Mouse (Mus musculus) neural tube, embryonic 14.5 days (tissue): ENCODE measurements around the gene Ttl. TPM values are rescaled to one million over a fixed set of nuclear protein-coding genes. Genes with fewer than 3 reads are reported as not detected.

ENCODE experiments used
- ATAC-seq: fragments of 200-750 bp; cut with Nextera tagmentation; 2 replicates; pipeline ENCODE4 v1.8.0; 2017; ENCODE audit warnings: low read depth, mild to moderate bottlenecking, moderate TSS enrichment, moderate library complexity
- H3K27ac ChIP-seq: fragments of 300-500 bp; sonication (generic); 2 replicates; pipeline ENCODE4 v1.5.1; 2014; ENCODE audit warnings: low read depth, mild to moderate bottlenecking, control low read depth, low read length, moderate library complexity, mixed read lengths
- H3K27me3 ChIP-seq: fragments of 300-500 bp; sonication (generic); 2 replicates; pipeline ENCODE4 v1.6.1; 2014; ENCODE audit warnings: low read length; ENCODE audit not compliant: control insufficient read depth, insufficient read depth
- H3K36me3 ChIP-seq: fragments of 300-500 bp; sonication (generic); 2 replicates; pipeline ENCODE4 v1.6.1; 2014; ENCODE audit warnings: low read length, mixed read lengths; ENCODE audit not compliant: control insufficient read depth, insufficient read depth
- H3K4me1 ChIP-seq: fragments of 300-500 bp; sonication (generic); 2 replicates; pipeline ENCODE4 v1.6.1; 2014; ENCODE audit warnings: low read length; ENCODE audit not compliant: control insufficient read depth, insufficient read depth
- H3K4me2 ChIP-seq: fragments of 300-500 bp; sonication (generic); 2 replicates; pipeline ENCODE4 v1.6.1; 2014; ENCODE audit warnings: mild to moderate bottlenecking, low read depth, low read length, control low read depth
- H3K4me3 ChIP-seq: fragments of 300-500 bp; sonication (generic); 2 replicates; pipeline ENCODE4 v1.5.1; 2014; ENCODE audit warnings: low read depth, low read length, control low read depth, mixed read lengths
- H3K9ac ChIP-seq: fragments of 300-500 bp; sonication (generic); replicated peaks from 2 replicates; pipeline ENCODE4 v1.6.1; 2014; ENCODE audit warnings: low read depth, mild to moderate bottlenecking, control low read depth, low read length, mixed read lengths
- H3K9me3 ChIP-seq: fragments of 300-500 bp; sonication (generic); 2 replicates; pipeline ENCODE4 v1.6.1; 2016; ENCODE audit warnings: low read length; ENCODE audit not compliant: control insufficient read depth
- WGBS: fragments of 180-500 bp; shearing (Covaris S2); extraction: QIAGEN DNeasy Blood & Tissue Kit; methylation state at CpG from one replicate; pipeline ENCODE4 v1.1.7; 2014; 5-methylcytosine and 5-hydroxymethylcytosine counted together
- polyA plus RNA-seq: library from polyadenylated mRNA; unstranded; fragments of >200 nt; fragmentation: Nextera tagmentation; extraction: Ambion mirVana; gene quantifications from 2 replicates; pipeline ENCODE4 v1.2.1, GENCODE M21; 2014

The Ttl gene
- 43.5 and 53.1 TPM in 2 replicates for polyA plus RNA-seq

- WGBS = under 1% methylated on average over 60 of the region's 62 CpGs
- no peaks in the 10 kb centered on the region for H3K9me3 ChIP-seq
- ATAC-seq = peak; percentile 96
Measured at GRCm38 (mm10) chr2:129065437-129066282, at the start of gene Ttl. Gene Ttl, plus strand, starts transcription at chr2:129065942.

GRCm38 (mm10) chr2:129020106-129020505 lies 45.6 kb upstream of the Ttl start:
- H3K9me3 ChIP-seq = no peaks in the 10 kb centered on the region
- 93% methylated on average over 2 of the region's 2 CpGs for WGBS
- no peak overlapping the region for H3K4me3 ChIP-seq
- no peak overlapping the region for H3K9ac ChIP-seq
- peaks cover 2% of the 10 kb centered on the region; the same call in 1 of the 2 replicates for H3K36me3 ChIP-seq
- no peak overlapping the region for H3K27ac ChIP-seq
- no peak for ATAC-seq
- no peak overlapping the region for H3K4me2 ChIP-seq
- no peaks in the 10 kb centered on the region for H3K27me3 ChIP-seq
- no peaks in the 10 kb centered on the region for H3K4me1 ChIP-seq

More at GRCm38 (mm10) chr2:129065437-129066282, at the start of gene Ttl:
- H3K36me3 ChIP-seq = peaks cover 6% of the 10 kb centered on the region; the same call in 1 of the 2 replicates
- peak within 1 kb of the TSS; percentile 86 for H3K4me2 ChIP-seq
- H3K27ac ChIP-seq = peak within 1 kb of the TSS; percentile 78
- H3K4me1 ChIP-seq = peaks cover 22% of the 10 kb centered on the region
- H3K9ac ChIP-seq = peak within 1 kb of the TSS; percentile 87
- H3K4me3 ChIP-seq = peak within 1 kb of the TSS; percentile 95
- no peaks in the 10 kb centered on the region for H3K27me3 ChIP-seq

GRCm38 (mm10) chr2:129024820-129025219 lies 40.9 kb upstream of the Ttl start:
- no peaks in the 10 kb centered on the region for H3K4me1 ChIP-seq
- H3K4me3 ChIP-seq = no peak overlapping the region
- no peak for ATAC-seq
- no peaks in the 10 kb centered on the region for H3K36me3 ChIP-seq
- H3K27me3 ChIP-seq = no peaks in the 10 kb centered on the region
- WGBS = 83% methylated on average over 9 of the region's 9 CpGs
- no peak overlapping the region for H3K4me2 ChIP-seq
- H3K9me3 ChIP-seq = no peaks in the 10 kb centered on the region
- no peak overlapping the region for H3K9ac ChIP-seq
- H3K27ac ChIP-seq = no peak overlapping the region

GRCm38 (mm10) chr2:129035381-129035780 lies 30.4 kb upstream of the Ttl start:
- Histone ChIP-seq H3K9me3 (no peaks in the 10 kb centered on the region), H3K4me1 (0 out of 2 replicates have a peak, but pooled peaks cover 4% of the 10 kb centered on the region), H3K4me3 (no peak overlapping the region), H3K4me2 (no peak overlapping the region), H3K9ac (no peak overlapping the region), H3K36me3 (no peaks in the 10 kb centered on the region), H3K27ac (no peak overlapping the region), H3K27me3 (peaks cover 4% of the 10 kb centered on the region)
- WGBS = 88% methylated on average over 5 of the region's 5 CpGs
- ATAC-seq = no peak

- Histone ChIP-seq H3K4me2 (peak overlapping the region; percentile 89), H3K27me3 (peaks cover 4% of the 10 kb centered on the region), H3K27ac (no peak overlapping the region), H3K4me3 (peak overlapping the region; percentile 42), H3K9ac (peak overlapping the region; percentile 61), H3K9me3 (no peaks in the 10 kb centered on the region), H3K36me3 (no peaks in the 10 kb centered on the region), H3K4me1 (0 out of 2 replicates have a peak, but pooled peaks cover 4% of the 10 kb centered on the region)
- 37% methylated on average over 15 of the region's 15 CpGs for whole genome bisulfite sequencing
- peak; percentile 7; the same call in 1 of the 2 replicates for ATAC-seq
Measured at GRCm38 (mm10) chr2:129038426-129038936, 27.3 kb upstream of the Ttl start.

- H3K27me3 ChIP-seq = peaks cover 4% of the 10 kb centered on the region
- ATAC-seq = peak; percentile 86
- peak overlapping the region; percentile 61 for H3K9ac ChIP-seq
- no peaks in the 10 kb centered on the region for H3K9me3 ChIP-seq
- peak overlapping the region; percentile 55; the same call in 1 of the 2 replicates for H3K27ac ChIP-seq
- 0 out of 2 replicates have a peak, but pooled peaks cover 4% of the 10 kb centered on the region for H3K4me1 ChIP-seq
- whole genome bisulfite sequencing = 1% methylated on average over 62 of the region's 62 CpGs
- H3K4me3 ChIP-seq = peak overlapping the region; percentile 42
- H3K36me3 ChIP-seq = no peaks in the 10 kb centered on the region
- peak overlapping the region; percentile 89 for H3K4me2 ChIP-seq
Measured at GRCm38 (mm10) chr2:129038937-129039631, 26.7 kb upstream of the Ttl start.

GRCm38 (mm10) chr2:129040567-129040966 lies 25.2 kb upstream of the Ttl start:
- Histone ChIP-seq H3K27ac (no peak overlapping the region), H3K27me3 (peaks cover 4% of the 10 kb centered on the region), H3K9me3 (no peaks in the 10 kb centered on the region), H3K4me1 (0 out of 2 replicates have a peak, but pooled peaks cover 4% of the 10 kb centered on the region), H3K9ac (no peak overlapping the region), H3K4me3 (no peak overlapping the region), H3K36me3 (no peaks in the 10 kb centered on the region), H3K4me2 (no peak overlapping the region)
- WGBS = 35% methylated on average over 6 of the region's 6 CpGs
- no peak for ATAC-seq

- Histone ChIP-seq H3K27me3 (no peaks in the 10 kb centered on the region), H3K4me3 (no peak overlapping the region), H3K36me3 (no peaks in the 10 kb centered on the region), H3K9me3 (no peaks in the 10 kb centered on the region), H3K27ac (no peak overlapping the region), H3K9ac (no peak overlapping the region), H3K4me2 (no peak overlapping the region), H3K4me1 (no peaks in the 10 kb centered on the region)
- no peak for ATAC-seq
- WGBS = 58% methylated on average over 6 of the region's 6 CpGs
Measured at GRCm38 (mm10) chr2:129046172-129046845, 19.4 kb upstream of the Ttl start.
